Mouse (Mus musculus) heart, adult 2 months (tissue): Measurements from ENCODE around the gene Fam171a2.

Source experiments
- CTCF ChIP-seq: fragments of 200-600 bp; IDR thresholded peaks from 2 replicates; pipeline ENCODE4 v1.8.1; 2022; ENCODE audit warnings: antibody characterized with exemption, mild to moderate bottlenecking, moderate library complexity
- POLR2A ChIP-seq: fragments of 200-500 bp; IDR thresholded peaks from 2 replicates; pipeline ENCODE4 v1.6.1; 2011; ENCODE audit warnings: mild to moderate bottlenecking, low read depth, low read length, control low read depth; ENCODE audit not compliant: insufficient read depth

- TF ChIP-seq CTCF (peak; percentile 97), POLR2A (no peak)
Observed at GRCm38 (mm10) chr11:102434406-102434805, 13.1 kb downstream of the Fam171a2 start.
